Mouse (Mus musculus): Measurements from ENCODE around the gene Naaladl1.

- TF ChIP-seq POLR2A (IDR thresholded peaks at IDR 0.05; ENCODE audit: insufficient read length, low read depth) (no peak), USF1 (IDR thresholded peaks at IDR 0.05; ENCODE audit: low read depth) (no peak), MYOD1 (IDR thresholded peaks at IDR 0.05; ENCODE audit: control insufficient read depth in 1 of 3, insufficient read length in 2 of 3, low read depth in 2 of 3) (no peak), MAX (IDR thresholded peaks at IDR 0.05; ENCODE audit: low read depth) (no peak), POLR2AphosphoS2 (IDR thresholded peaks at IDR 0.05; ENCODE audit: insufficient read length, low read depth) (no peak), MYOG (IDR thresholded peaks at IDR 0.05; ENCODE audit: control insufficient read depth in 1 of 3, insufficient read depth in 1 of 3, insufficient read length in 2 of 3, low read depth in 2 of 3) (no peak), TCF12 (IDR thresholded peaks at IDR 0.05; ENCODE audit: insufficient read depth, poor library complexity, severe bottlenecking) (no peak), E2F4 (IDR thresholded peaks at IDR 0.05; ENCODE audit: insufficient read depth) (no peak), TCF3 (IDR thresholded peaks at IDR 0.05; ENCODE audit: insufficient read length, low read depth) (no peak), CEBPB (IDR thresholded peaks at IDR 0.05; ENCODE audit: insufficient read depth, poor library complexity, severe bottlenecking) (no peak), SRF (IDR thresholded peaks at IDR 0.05; ENCODE audit: control insufficient read depth, insufficient read length, low read depth) (no peak), REST (IDR thresholded peaks at IDR 0.05; ENCODE audit: insufficient read depth, insufficient read length) (no peak)
Measured at GRCm38 (mm10) chr19:6068951-6069350, 36.6 kb upstream of the Naaladl1 start.
